Mouse (Mus musculus) intestine, embryonic 15.5 days (tissue): ENCODE data around the gene Hepacam. TPM values are rescaled to one million over a fixed set of nuclear protein-coding genes. Genes with fewer than 3 reads are reported as not detected.

ENCODE experiments used
- ATAC-seq: fragments of 200-750 bp; cut with Nextera tagmentation; 2 replicates; pipeline ENCODE4 v1.8.0; 2017; ENCODE audit warnings: moderate TSS enrichment, moderate library complexity
- H3K27ac ChIP-seq: fragments of 300-500 bp; sonication (generic); 2 replicates; pipeline ENCODE4 v1.5.1; 2015; ENCODE audit warnings: mild to moderate bottlenecking, inconsistent platforms
- H3K27me3 ChIP-seq: fragments of 300-500 bp; sonication (generic); replicated peaks from 2 replicates; pipeline ENCODE4 v1.6.1; 2015; ENCODE audit warnings: inconsistent platforms
- H3K36me3 ChIP-seq: fragments of 300-500 bp; sonication (generic); 2 replicates; pipeline ENCODE4 v1.6.1; 2015; ENCODE audit warnings: inconsistent platforms
- H3K4me1 ChIP-seq: fragments of 300-500 bp; sonication (generic); replicated peaks from 2 replicates; pipeline ENCODE4 v1.6.1; 2015; ENCODE audit warnings: inconsistent platforms
- H3K4me2 ChIP-seq: fragments of 300-500 bp; sonication (generic); replicated peaks from 2 replicates; pipeline ENCODE4 v1.6.1; 2015; ENCODE audit warnings: mild to moderate bottlenecking, inconsistent platforms
- H3K4me3 ChIP-seq: fragments of 300-500 bp; sonication (generic); replicated peaks from 2 replicates; pipeline ENCODE4 v1.5.1; 2015; ENCODE audit warnings: inconsistent platforms
- H3K9ac ChIP-seq: fragments of 300-500 bp; sonication (generic); 2 replicates; pipeline ENCODE4 v1.6.1; 2015; ENCODE audit warnings: inconsistent platforms
- H3K9me3 ChIP-seq: fragments of 300-500 bp; sonication (generic); 2 replicates; pipeline ENCODE4 v1.6.1; 2016; ENCODE audit warnings: inconsistent platforms
- WGBS: fragments of 180-500 bp; shearing (Covaris S2); methylation state at CpG from one replicate; pipeline ENCODE4 v1.1.7; 2015; 5-methylcytosine and 5-hydroxymethylcytosine counted together
- polyA plus RNA-seq: library from polyadenylated mRNA; unstranded; fragments of >200 nt; fragmentation: Nextera tagmentation; extraction: Ambion mirVana; gene quantifications from 2 replicates; pipeline ENCODE4 v1.2.1, GENCODE M21; 2015

The Hepacam gene
- polyA plus RNA-seq, 1 experiment from 2014 or later, result 0.08 TPM

DNA sequence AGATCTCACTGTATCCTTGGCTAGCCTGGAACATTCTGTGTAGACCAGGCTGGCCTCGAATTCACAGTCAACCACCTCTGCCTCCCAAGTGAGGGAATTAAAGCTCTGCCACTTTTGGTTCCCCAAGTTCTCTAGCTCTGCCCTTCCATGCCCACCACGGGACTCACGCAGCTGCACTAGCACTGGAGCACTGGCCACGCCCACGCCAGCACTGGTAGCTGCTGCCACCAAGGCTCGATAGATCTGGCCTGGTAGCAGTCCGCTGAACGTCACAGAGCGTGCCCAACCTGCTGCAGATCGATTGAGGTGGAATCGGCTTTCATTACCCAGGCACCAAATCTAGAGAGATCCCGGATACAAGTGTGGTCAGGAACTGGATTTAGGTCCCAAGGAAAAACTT, 54.1 kb downstream of the Hepacam start:
- Histone ChIP-seq H3K4me3 (0 out of 2 replicates have a peak overlapping the region, but pooled peaks have one; percentile 34), H3K4me1 (peaks cover 4% of the 10 kb centered on the region; the same call in 1 of the 2 replicates), H3K9ac (no peak overlapping the region), H3K9me3 (no peaks in the 10 kb centered on the region), H3K4me2 (peak overlapping the region; percentile 73), H3K36me3 (no peaks in the 10 kb centered on the region), H3K27ac (no peak overlapping the region), H3K27me3 (0 out of 2 replicates have a peak, but pooled peaks cover 4% of the 10 kb centered on the region)
- WGBS, result 24% methylated on average over 12 of the region's 12 CpGs
- peak; percentile 60 for ATAC-seq

DNA sequence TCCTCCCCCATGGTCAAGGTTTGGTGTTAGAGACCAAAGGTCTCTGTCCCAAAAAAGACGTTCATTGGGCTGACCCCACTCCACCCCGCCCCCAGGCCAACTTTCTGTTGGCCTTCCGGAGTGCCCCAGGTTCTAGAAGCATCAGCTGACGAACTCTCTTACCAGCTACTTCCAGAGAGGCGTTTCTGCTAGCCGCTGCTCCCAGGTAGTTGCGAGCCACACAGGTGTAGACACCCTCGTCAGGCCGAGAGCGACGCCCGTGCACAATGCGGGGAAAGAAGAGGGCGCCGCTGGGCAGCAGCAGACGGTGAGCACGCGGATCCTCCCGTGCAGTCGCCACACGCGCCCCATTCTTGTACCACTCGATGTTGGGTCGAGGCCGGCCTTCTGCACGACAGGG, 62.2 kb downstream of the Hepacam start:
- 18% methylated on average over 26 of the region's 26 CpGs for WGBS
- Histone ChIP-seq H3K9me3 (no peaks in the 10 kb centered on the region), H3K27me3 (peaks cover 66% of the 10 kb centered on the region), H3K27ac (no peak overlapping the region), H3K4me2 (no peak overlapping the region), H3K4me1 (peaks cover 12% of the 10 kb centered on the region), H3K36me3 (no peaks in the 10 kb centered on the region), H3K9ac (no peak overlapping the region), H3K4me3 (no peak overlapping the region)
- no peak for ATAC-seq

DNA sequence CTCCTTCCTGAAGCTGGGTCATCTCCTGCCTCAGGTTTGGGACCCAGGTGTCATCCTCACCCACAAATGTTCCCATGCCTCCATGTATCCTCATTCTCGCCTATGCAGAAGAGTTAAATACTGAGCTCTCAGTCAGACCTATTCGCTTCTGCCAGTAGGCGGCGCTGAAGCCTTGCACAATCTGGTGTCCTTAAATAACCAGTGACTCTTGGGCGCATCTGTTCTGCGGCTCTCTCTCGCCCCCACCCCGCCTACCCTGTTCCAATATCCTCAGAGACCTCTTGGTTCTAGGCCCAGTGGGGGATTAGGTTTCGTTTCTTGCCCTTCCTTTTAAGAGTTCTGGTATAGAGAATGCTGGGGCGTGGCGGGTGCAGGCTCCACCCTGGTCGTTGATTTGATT, 63.4 kb downstream of the Hepacam start:
- WGBS, result 2% methylated on average over 12 of the region's 12 CpGs
- Histone ChIP-seq H3K9me3 (no peaks in the 10 kb centered on the region), H3K27ac (no peak overlapping the region), H3K36me3 (no peaks in the 10 kb centered on the region), H3K9ac (no peak overlapping the region), H3K27me3 (peaks cover 77% of the 10 kb centered on the region), H3K4me1 (peaks cover 12% of the 10 kb centered on the region), H3K4me3 (no peak overlapping the region), H3K4me2 (peak overlapping the region; percentile 44)
- peak; percentile 67; the same call in 1 of the 2 replicates for ATAC-seq

DNA sequence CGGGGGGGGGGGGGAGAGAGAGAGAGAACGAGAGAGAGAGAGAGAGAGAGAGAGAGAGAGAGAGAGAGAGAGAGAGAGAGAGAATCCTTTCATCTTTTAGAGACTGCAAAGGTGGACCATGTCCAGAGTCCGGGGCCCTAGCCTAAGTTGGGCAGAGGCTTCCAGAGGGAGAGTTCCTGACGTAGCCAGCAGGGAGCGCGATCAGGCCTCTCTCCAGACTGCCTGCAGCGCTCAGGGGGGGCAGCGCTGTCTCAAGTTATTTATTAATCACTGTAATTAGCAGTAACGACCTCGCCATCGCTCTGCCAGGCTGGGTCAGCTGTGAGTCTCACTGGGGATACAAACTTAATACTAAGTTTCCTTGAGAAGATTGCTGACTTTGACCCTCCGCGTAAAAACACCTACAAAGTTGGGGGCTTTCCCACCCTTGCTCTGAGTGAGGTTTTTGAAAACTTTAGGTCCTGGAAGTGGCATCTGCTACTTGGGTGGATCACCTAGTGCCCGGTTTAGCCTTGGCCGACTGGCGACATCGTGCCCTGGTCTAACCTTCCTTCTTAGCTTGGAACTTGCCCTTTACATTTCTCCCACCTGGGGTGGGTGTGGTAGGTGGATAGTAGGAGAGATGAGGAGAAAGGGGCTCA, 65.0 kb downstream of the Hepacam start:
- H3K4me2 ChIP-seq, result peak overlapping the region; percentile 58
- no peaks in the 10 kb centered on the region for H3K9me3 ChIP-seq
- peaks cover 80% of the 10 kb centered on the region for H3K27me3 ChIP-seq
- H3K4me1 ChIP-seq, result peaks cover 12% of the 10 kb centered on the region
- WGBS, result 2% methylated on average over 16 of the region's 17 CpGs
- no peaks in the 10 kb centered on the region for H3K36me3 ChIP-seq
- H3K4me3 ChIP-seq, result no peak overlapping the region
- H3K9ac ChIP-seq, result no peak overlapping the region
- ATAC-seq, result peak; percentile 84
- H3K27ac ChIP-seq, result no peak overlapping the region

DNA sequence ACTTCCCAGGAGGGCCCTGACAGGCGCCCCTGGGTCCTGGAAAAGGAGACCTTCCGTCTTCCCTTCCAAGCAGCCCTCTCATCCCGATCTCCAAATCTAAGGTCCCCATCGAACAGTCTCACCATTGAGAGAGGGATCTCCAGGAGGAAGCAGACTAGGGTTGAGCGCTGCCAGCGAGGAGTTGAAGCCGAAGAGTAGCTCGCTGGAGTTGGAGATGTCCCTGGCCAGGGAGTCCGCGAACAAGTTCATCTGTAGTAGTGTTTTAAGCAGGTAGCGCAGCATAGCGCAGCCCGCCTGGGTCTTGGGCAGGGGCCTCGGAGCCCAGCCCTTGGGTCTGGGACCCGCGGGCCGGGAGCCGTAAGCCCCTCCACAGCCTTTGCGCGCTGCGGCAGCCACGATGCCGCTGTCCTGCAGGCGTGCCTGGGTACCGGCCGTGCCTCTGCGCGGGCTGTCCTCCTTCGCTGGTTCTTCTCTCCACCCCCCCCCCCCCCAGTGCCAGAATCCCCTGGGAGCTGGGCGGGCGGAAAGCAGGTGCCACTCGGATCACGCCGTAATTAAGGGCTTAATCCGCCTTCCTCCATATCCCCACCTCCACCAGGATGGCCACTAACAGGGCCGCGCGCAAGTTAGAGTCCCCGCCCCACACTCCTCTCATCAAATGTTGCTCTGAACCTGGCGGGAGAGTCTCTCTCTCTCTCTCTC, 65.7 kb downstream of the Hepacam start, which contains the start of gene Robo3:
Gene Robo3 (minus strand): TSS at position 527 of the 702 bp plus-strand sequence.
- H3K9me3 ChIP-seq, result no peaks in the 10 kb centered on the region
- H3K27ac ChIP-seq, result no peak within 1 kb of the TSS
- 0 out of 2 replicates have a peak, but pooled peaks have one; percentile 3 for ATAC-seq
- no peaks in the 10 kb centered on the region for H3K36me3 ChIP-seq
- H3K9ac ChIP-seq, result no peak within 1 kb of the TSS
- WGBS, result 1% methylated on average over 40 of the region's 40 CpGs
- H3K4me2 ChIP-seq, result peak within 1 kb of the TSS; percentile 58
- peaks cover 73% of the 10 kb centered on the region for H3K27me3 ChIP-seq
- H3K4me3 ChIP-seq, result peak within 1 kb of the TSS; percentile 27
- H3K4me1 ChIP-seq, result peaks cover 12% of the 10 kb centered on the region

DNA sequence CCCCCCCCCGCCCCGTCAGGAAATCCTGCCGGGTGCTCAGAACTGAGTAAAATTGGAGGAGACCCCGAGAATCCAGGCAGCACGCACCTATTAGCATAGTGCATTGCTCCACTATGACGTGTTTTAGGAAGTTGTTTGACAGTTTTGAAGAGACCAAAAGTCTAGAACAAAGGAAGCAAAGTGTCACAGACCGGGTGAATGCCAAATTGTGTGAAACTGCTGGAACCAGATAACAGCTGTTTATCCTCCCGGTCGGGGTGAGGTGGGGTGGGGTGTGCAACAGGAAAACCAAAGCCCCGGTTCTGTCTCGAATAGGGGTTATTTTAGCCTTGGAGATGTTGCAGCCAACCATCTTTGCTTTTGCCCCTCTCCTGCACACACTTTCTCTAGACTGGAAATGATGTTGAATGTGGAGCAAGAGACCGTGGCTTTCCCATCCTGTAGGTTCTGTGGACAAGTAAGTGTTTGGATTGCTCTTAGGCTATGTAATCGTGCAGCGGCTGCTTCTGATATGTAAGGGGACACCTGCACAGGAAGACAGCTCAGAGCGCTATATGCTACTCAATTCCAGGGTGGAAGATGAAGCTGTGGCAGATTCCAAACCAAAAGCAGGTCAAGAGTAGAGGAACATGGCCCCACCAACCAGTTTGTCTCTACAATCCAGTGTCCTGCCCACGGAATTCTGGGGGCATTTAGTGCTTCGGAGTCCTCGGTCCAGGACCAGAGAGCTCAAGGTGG, 66.8 kb downstream of the Hepacam start:
- WGBS, result 2% methylated on average over 18 of the region's 18 CpGs
- ATAC-seq, result no peak
- Histone ChIP-seq H3K27me3 (peaks cover 68% of the 10 kb centered on the region), H3K4me2 (0 out of 2 replicates have a peak overlapping the region, but pooled peaks have one; percentile 58), H3K27ac (no peak overlapping the region), H3K36me3 (no peaks in the 10 kb centered on the region), H3K4me3 (no peak overlapping the region), H3K9ac (no peak overlapping the region), H3K9me3 (no peaks in the 10 kb centered on the region), H3K4me1 (peaks cover 12% of the 10 kb centered on the region)

DNA sequence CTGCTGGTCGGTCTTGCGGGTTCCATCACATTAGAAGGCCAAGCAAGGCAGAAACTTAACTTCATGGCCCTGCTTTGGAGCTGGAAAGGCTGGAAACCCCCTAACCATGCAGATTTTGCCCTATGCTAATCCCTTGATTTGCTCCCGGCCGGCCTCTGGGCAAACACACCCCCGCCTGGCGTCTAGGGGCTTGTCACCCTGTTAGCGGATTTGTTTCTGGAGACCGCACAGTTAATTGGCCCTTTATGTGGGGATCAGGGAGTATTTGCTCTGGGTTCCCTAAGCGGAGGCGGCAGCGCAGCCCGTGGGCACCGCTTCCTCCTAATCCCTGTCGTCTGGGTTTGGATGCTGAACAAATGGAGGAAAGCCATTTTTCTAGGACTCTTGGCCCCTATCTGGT, 67.8 kb downstream of the Hepacam start:
- no peak overlapping the region for H3K4me2 ChIP-seq
- ATAC-seq, result no peak
- peaks cover 12% of the 10 kb centered on the region for H3K4me1 ChIP-seq
- no peak overlapping the region for H3K4me3 ChIP-seq
- no peak overlapping the region for H3K9ac ChIP-seq
- H3K9me3 ChIP-seq, result no peaks in the 10 kb centered on the region
- H3K27me3 ChIP-seq, result peaks cover 59% of the 10 kb centered on the region
- no peak overlapping the region for H3K27ac ChIP-seq
- WGBS, result 3% methylated on average over 14 of the region's 14 CpGs
- no peaks in the 10 kb centered on the region for H3K36me3 ChIP-seq

DNA sequence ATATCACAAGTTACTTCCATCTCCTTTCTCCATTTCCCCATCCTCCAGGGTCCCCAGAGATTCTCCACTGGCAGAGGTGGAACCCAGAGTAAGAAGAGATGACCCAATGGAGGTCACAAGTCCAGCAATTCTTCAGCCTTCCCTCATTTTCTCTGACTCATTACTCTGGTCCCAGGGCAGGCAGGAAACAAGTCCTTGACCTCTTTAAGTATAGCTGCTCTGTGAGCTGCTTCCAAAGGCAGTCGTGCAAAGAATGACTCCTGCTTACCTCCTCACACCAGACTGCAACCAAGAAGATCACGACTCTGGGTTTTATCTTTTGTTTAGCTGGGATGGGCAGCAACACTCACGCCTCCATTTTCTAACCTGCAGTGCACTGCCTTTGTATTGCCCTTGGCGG, 68.5 kb downstream of the Hepacam start:
- H3K4me3 ChIP-seq, result no peak overlapping the region
- no peak for ATAC-seq

More for the DNA sequence above, 68.5 kb downstream of the Hepacam start:
- 3% methylated on average over 4 of the region's 4 CpGs for WGBS
- Histone ChIP-seq H3K4me2 (no peak overlapping the region), H3K9ac (no peak overlapping the region), H3K27ac (no peak overlapping the region), H3K4me1 (peaks cover 12% of the 10 kb centered on the region), H3K9me3 (no peaks in the 10 kb centered on the region), H3K27me3 (peaks cover 52% of the 10 kb centered on the region), H3K36me3 (no peaks in the 10 kb centered on the region)

Other genes starting within 250 kb of the Hepacam start
- 7.9 and 8.2 TPM in 2 replicates for gene Pknox2, start 219.9 kb upstream of the Hepacam start, polyA plus RNA-seq
- gene Tmem218, start 159.1 kb upstream of the Hepacam start, polyA plus RNA-seq, result 8.5 and 9.2 TPM in 2 replicates
- gene Slc37a2, start 111.6 kb upstream of the Hepacam start, polyA plus RNA-seq, result 3.1 and 4.4 TPM in 2 replicates
- 5.0 and 6.1 TPM in 2 replicates for gene Ccdc15, start 18.9 kb upstream of the Hepacam start, polyA plus RNA-seq
- 11.4 and 11.9 TPM in 2 replicates for gene Robo4, start 34.5 kb downstream of the Hepacam start, polyA plus RNA-seq
- 0.04 TPM in 1 of 2 replicates, not detected in the other for gene Robo3, start 65.9 kb downstream of the Hepacam start, polyA plus RNA-seq
- gene Msantd2, start 122.0 kb downstream of the Hepacam start, polyA plus RNA-seq, result 17.9 and 19.4 TPM in 2 replicates
- 47.4 and 49.0 TPM in 2 replicates for gene Esam, start 160.7 kb downstream of the Hepacam start, polyA plus RNA-seq
- 2.6 and 3.0 TPM in 2 replicates for gene Vsig2, start 171.9 kb downstream of the Hepacam start, polyA plus RNA-seq
- 2.9 and 3.7 TPM in 2 replicates for gene Nrgn, start 185.6 kb downstream of the Hepacam start, polyA plus RNA-seq
- 13.9 and 14.5 TPM in 2 replicates for gene Siae, start 188.3 kb downstream of the Hepacam start, polyA plus RNA-seq
- gene Spa17, start 246.4 kb downstream of the Hepacam start, polyA plus RNA-seq, result 3.7 and 3.8 TPM in 2 replicates